In the genomic region with DNA sequence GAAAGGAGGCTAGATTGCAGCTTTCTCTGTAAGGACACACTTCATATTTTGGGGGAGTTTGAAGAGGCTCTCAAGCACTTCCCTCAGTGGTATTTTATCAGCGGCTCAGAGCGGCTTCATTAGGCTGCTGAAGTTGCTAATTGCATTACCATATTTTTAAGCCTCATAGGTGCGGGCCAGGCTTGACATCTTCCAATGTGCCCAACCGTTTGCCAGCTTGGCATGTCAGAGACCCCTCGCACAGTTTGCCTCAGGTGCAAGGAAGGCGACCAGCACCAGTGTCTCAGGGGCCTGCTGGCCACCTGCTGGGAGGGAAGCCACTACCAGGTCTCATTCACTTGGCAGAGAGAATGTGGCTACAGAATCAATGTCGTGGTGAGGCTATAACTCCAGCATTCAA, we compare ENCODE assay signal across 15 mouse cellular contexts.
"Had no signal": no experiment of that assay in that cellular context is flagged by ENCODE, and none has a peak within 500 bp of the region (broad histone marks: within the 10 kb centered on the region; RNA-seq: fewer than 3 reads in every experiment).

No protein-coding gene starts in this region.

- H3K4me3 ChIP-seq: midbrain, embryonic 10.5 days; midbrain, embryonic 12.5 days; neural tube, embryonic 12.5 days; stomach, embryonic 15.5 days had no signal

- H3K27ac ChIP-seq: midbrain, embryonic 10.5 days; midbrain, embryonic 12.5 days; neural tube, embryonic 12.5 days; stomach, embryonic 15.5 days; stomach, postnatal 0 days had no signal

- H3K36me3 ChIP-seq: midbrain, embryonic 10.5 days; midbrain, embryonic 12.5 days; neural tube, embryonic 12.5 days; stomach, embryonic 15.5 days had no signal

- DNase-seq: lung, adult 18-20 months; lung, embryonic 14.5 days; lung, postnatal 10 days; lung, postnatal 4 days; midbrain, embryonic 14.5 days; right cerebral cortex, postnatal 14 days; thymus, adult 2 months; thymus, postnatal 25 days; thymus, postnatal 4 days had no signal

- ATAC-seq: midbrain, embryonic 16.5 days had no signal

- H3K4me2 ChIP-seq: lung, embryonic 14.5 days; midbrain, embryonic 12.5 days; neural tube, embryonic 12.5 days; stomach, embryonic 15.5 days had no signal

- H3K9me3 ChIP-seq: midbrain, embryonic 10.5 days; midbrain, embryonic 12.5 days; neural tube, embryonic 12.5 days; stomach, embryonic 15.5 days had no signal

- H3K9ac ChIP-seq: lung, embryonic 14.5 days; midbrain, embryonic 12.5 days; neural tube, embryonic 12.5 days; stomach, embryonic 15.5 days had no signal
